Mouse (Mus musculus): ENCODE data around the gene Col9a1. TPM values are rescaled to one million over a fixed set of nuclear protein-coding genes. Genes with fewer than 3 reads are reported as not detected.

Col9a1 gene
- polyA plus RNA-seq (2015; fragmentation: Nextera tagmentation; extraction: Ambion mirVana): 7.0 and 11.5 TPM in 2 replicates

- Histone ChIP-seq H3K9ac (replicated peaks) (no peak within 1 kb of the TSS), H3K9me3 (replicated peaks) (no peaks in the 10 kb centered on the region), H3K27me3 (replicated peaks) (no peaks in the 10 kb centered on the region), H3K4me3 (replicated peaks) (no peak within 1 kb of the TSS), H3K4me1 (peaks cover 9% of the 10 kb centered on the region), H3K4me2 (no peak within 1 kb of the TSS), H3K27ac (replicated peaks) (no peak within 1 kb of the TSS), H3K36me3 (no peaks in the 10 kb centered on the region)
- WGBS: 79% methylated on average over 6 of the region's 6 CpGs
- no peak for ATAC-seq (ENCODE audit: low FRiP score)
These were observed at the start of gene Col9a1 for GRCm38 (mm10) chr1:24177224-24177851. Gene Col9a1 (plus strand): TSS chr1:24177610.

DNA sequence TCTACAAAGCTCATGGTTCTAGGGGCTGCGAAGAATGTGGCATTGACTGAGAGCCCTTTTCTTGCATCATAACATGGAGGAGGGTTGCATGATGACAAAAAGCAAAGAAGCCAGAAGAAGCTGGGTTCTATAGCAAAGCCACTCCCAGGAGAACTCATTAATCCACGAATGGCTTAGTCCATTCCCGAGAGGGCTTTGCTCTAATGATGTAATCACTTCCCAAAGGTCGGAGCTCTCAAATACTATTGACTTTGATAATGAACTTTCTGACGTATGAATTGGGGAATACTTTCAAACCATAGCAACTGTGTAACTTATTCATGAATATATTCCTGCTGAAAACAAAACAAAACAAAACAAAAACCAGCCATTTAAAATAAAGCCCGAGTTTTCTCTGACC, 49.5 kb upstream of the Col9a1 start:
- no peak overlapping the region for H3K4me2 ChIP-seq
- no peaks in the 10 kb centered on the region for H3K9me3 ChIP-seq (replicated peaks)
- H3K27ac ChIP-seq (replicated peaks): no peak overlapping the region
- 63% methylated on average over 6 of the region's 6 CpGs for WGBS
- no peak overlapping the region for H3K4me3 ChIP-seq (replicated peaks)
- no peaks in the 10 kb centered on the region for H3K4me1 ChIP-seq
- no peak for ATAC-seq (ENCODE audit: low FRiP score)
- no peak overlapping the region for H3K9ac ChIP-seq (replicated peaks)
- no peaks in the 10 kb centered on the region for H3K36me3 ChIP-seq
- H3K27me3 ChIP-seq (replicated peaks): no peaks in the 10 kb centered on the region

DNA sequence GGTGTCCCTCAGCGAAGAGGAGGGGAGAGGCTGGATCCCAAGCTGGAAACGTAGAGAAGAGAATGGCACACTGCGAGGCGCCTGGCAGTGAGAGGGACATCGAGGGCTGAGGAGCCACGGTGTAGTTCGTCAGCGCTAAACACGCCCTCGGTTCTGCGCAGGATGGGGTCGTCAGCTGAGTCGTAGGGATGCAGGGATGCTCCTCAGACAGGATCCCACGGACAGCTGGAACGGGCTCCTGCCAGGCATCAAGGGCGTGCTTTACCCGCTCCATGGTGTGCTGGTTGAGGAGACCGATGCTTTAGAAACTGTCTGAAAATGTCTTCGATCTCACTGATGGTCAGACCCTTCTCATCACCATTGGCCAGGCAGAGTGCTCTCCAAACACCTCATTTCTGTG, 43.6 kb upstream of the Col9a1 start:
- Histone ChIP-seq H3K9me3 (replicated peaks) (no peaks in the 10 kb centered on the region), H3K27ac (replicated peaks) (no peak overlapping the region), H3K4me2 (peak overlapping the region; percentile 46), H3K9ac (replicated peaks) (no peak overlapping the region), H3K4me3 (replicated peaks) (peak overlapping the region; percentile 15; the same call in 1 of the 2 replicates), H3K27me3 (replicated peaks) (no peaks in the 10 kb centered on the region), H3K4me1 (0 out of 2 replicates have a peak, but pooled peaks cover 4% of the 10 kb centered on the region), H3K36me3 (no peaks in the 10 kb centered on the region)
- 38% methylated on average over 19 of the region's 19 CpGs for WGBS
- no peak for ATAC-seq (ENCODE audit: low FRiP score)

GRCm38 (mm10) chr1:24134792-24135191, 42.6 kb upstream of the Col9a1 start:
- 0 out of 2 replicates have a peak, but pooled peaks cover 4% of the 10 kb centered on the region for H3K4me1 ChIP-seq
- no peak overlapping the region for H3K4me2 ChIP-seq
- WGBS: 0% methylated on average over 1 of the region's 1 CpGs
- H3K36me3 ChIP-seq: no peaks in the 10 kb centered on the region
- ATAC-seq (ENCODE audit: low FRiP score): peak; percentile 73
- no peaks in the 10 kb centered on the region for H3K27me3 ChIP-seq (replicated peaks)
- H3K27ac ChIP-seq (replicated peaks): no peak overlapping the region
- no peak overlapping the region for H3K4me3 ChIP-seq (replicated peaks)
- H3K9ac ChIP-seq (replicated peaks): no peak overlapping the region
- H3K9me3 ChIP-seq (replicated peaks): no peaks in the 10 kb centered on the region

DNA sequence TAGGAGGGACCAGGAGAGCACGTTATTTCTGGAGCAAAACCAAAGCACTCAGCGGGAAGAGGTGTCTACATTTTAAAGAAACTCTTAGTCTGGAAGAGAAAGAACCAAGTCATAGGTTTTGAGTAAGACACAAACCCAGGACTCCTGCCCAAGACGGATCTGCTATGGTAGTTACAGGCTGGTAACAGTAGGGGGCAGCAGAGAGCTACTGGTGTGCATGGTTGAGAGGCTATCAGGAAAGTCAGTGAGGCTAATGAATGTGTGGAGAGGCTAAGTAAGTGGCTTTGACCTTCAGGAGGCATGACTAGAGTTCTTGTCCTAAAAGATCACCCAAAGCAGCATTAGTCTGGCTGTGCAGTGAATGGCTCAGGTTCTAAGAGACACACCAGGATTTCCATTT, 40.3 kb upstream of the Col9a1 start:
- Histone ChIP-seq H3K36me3 (no peaks in the 10 kb centered on the region), H3K27ac (replicated peaks) (no peak overlapping the region), H3K9me3 (replicated peaks) (no peaks in the 10 kb centered on the region), H3K27me3 (replicated peaks) (no peaks in the 10 kb centered on the region), H3K4me1 (0 out of 2 replicates have a peak, but pooled peaks cover 4% of the 10 kb centered on the region), H3K4me3 (replicated peaks) (no peak overlapping the region), H3K4me2 (no peak overlapping the region), H3K9ac (replicated peaks) (no peak overlapping the region)
- ATAC-seq (ENCODE audit: low FRiP score): no peak
- 12% methylated on average over 3 of the region's 3 CpGs for WGBS

GRCm38 (mm10) chr1:24140555-24140954, 36.9 kb upstream of the Col9a1 start:
- WGBS: 61% methylated on average over 6 of the region's 6 CpGs
- Histone ChIP-seq H3K27ac (replicated peaks) (no peak overlapping the region), H3K9ac (replicated peaks) (no peak overlapping the region), H3K9me3 (replicated peaks) (no peaks in the 10 kb centered on the region), H3K4me1 (no peaks in the 10 kb centered on the region), H3K27me3 (replicated peaks) (no peaks in the 10 kb centered on the region), H3K36me3 (no peaks in the 10 kb centered on the region), H3K4me3 (replicated peaks) (no peak overlapping the region), H3K4me2 (no peak overlapping the region)
- ATAC-seq (ENCODE audit: low FRiP score): no peak

DNA sequence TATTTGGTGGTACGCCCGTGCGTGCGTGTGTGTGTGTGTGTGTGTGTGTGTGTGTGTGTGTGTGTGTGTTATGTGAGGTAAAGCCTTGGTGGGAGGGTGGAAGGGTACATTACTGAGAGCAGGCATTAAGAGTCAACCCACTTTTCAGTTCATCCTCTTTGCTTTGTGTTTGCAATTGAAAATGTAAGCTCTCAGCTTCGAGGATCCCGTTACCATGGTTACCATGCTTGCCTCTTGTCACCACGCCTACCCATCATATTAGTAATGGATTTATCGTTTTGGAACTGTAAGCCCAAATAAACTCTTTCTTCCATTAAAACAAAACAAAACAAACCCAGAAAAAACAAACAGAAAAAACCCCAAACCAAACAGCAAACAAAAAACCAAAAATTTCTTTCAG, 33.9 kb upstream of the Col9a1 start:
- no peaks in the 10 kb centered on the region for H3K9me3 ChIP-seq (replicated peaks)
- WGBS: 81% methylated on average over 8 of the region's 8 CpGs
- H3K27me3 ChIP-seq (replicated peaks): no peaks in the 10 kb centered on the region
- H3K4me1 ChIP-seq: no peaks in the 10 kb centered on the region
- H3K9ac ChIP-seq (replicated peaks): no peak overlapping the region
- no peak overlapping the region for H3K27ac ChIP-seq (replicated peaks)
- no peak overlapping the region for H3K4me3 ChIP-seq (replicated peaks)
- H3K36me3 ChIP-seq: no peaks in the 10 kb centered on the region
- no peak for ATAC-seq (ENCODE audit: low FRiP score)
- H3K4me2 ChIP-seq: no peak overlapping the region

DNA sequence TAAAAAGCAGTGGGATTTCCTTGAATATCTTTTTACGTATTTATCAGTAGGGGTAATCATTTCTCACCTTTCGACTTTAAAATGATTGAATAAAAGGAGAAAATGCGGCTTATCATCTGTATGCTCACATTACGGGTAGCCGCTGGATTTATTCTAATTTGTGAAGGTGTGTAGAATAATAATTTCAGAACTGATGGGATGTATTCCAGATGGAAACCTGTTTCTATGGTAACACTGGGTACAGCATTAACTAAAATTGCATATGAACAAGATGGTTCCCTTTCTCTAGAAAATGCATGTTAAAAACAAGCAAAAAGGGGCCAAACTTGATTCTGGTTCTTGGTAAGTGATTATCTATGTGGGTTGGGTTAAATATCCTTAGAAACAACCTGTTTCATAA, 19.7 kb upstream of the Col9a1 start:
- no peak for ATAC-seq (ENCODE audit: low FRiP score)
- H3K9me3 ChIP-seq (replicated peaks): no peaks in the 10 kb centered on the region
- no peak overlapping the region for H3K27ac ChIP-seq (replicated peaks)
- H3K9ac ChIP-seq (replicated peaks): no peak overlapping the region
- H3K36me3 ChIP-seq: no peaks in the 10 kb centered on the region
- no peaks in the 10 kb centered on the region for H3K27me3 ChIP-seq (replicated peaks)
- H3K4me3 ChIP-seq (replicated peaks): no peak overlapping the region
- no peak overlapping the region for H3K4me2 ChIP-seq
- no peaks in the 10 kb centered on the region for H3K4me1 ChIP-seq
- 83% methylated on average over 5 of the region's 5 CpGs for WGBS

- Histone ChIP-seq H3K4me3 (replicated peaks) (no peak overlapping the region), H3K4me1 (peaks cover 9% of the 10 kb centered on the region), H3K4me2 (no peak overlapping the region), H3K27me3 (replicated peaks) (no peaks in the 10 kb centered on the region), H3K9me3 (replicated peaks) (no peaks in the 10 kb centered on the region), H3K36me3 (no peaks in the 10 kb centered on the region), H3K27ac (replicated peaks) (no peak overlapping the region), H3K9ac (replicated peaks) (no peak overlapping the region)
- no peak for ATAC-seq (ENCODE audit: low FRiP score)
- 55% methylated on average over 6 of the region's 6 CpGs for WGBS
These were observed 8.0 kb upstream of the Col9a1 start for GRCm38 (mm10) chr1:24169410-24169809.

GRCm38 (mm10) chr1:24171205-24171866, 6.1 kb upstream of the Col9a1 start:
- Histone ChIP-seq H3K27ac (replicated peaks) (no peak overlapping the region), H3K4me2 (no peak overlapping the region), H3K27me3 (replicated peaks) (no peaks in the 10 kb centered on the region), H3K36me3 (no peaks in the 10 kb centered on the region), H3K4me3 (replicated peaks) (no peak overlapping the region), H3K9me3 (replicated peaks) (no peaks in the 10 kb centered on the region), H3K4me1 (peaks cover 9% of the 10 kb centered on the region), H3K9ac (replicated peaks) (no peak overlapping the region)
- 5% methylated on average over 4 of the region's 4 CpGs for WGBS
- ATAC-seq (ENCODE audit: low FRiP score): 0 out of 2 replicates have a peak, but pooled peaks have one; percentile 65

DNA sequence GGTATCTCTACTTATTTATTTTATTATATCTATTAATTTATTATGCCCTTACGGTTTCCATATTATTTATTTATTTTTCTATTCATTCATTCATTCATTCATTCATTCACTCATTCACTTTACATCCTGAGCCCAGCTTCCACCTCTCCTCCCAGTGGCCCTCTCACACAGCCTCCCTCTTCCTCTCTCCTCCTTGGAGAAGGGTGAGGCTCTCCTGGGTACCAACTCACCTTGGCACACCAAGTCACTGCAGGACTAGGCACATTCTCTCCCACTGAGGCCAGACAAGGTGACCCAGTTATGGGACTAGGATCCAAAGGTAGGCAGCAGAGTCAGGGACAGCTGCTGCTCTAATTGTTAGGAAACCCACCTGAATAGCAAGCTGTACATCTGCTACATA, 5.5 kb upstream of the Col9a1 start:
- Histone ChIP-seq H3K4me2 (no peak overlapping the region), H3K4me3 (replicated peaks) (no peak overlapping the region), H3K36me3 (no peaks in the 10 kb centered on the region), H3K27ac (replicated peaks) (no peak overlapping the region), H3K9me3 (replicated peaks) (no peaks in the 10 kb centered on the region), H3K9ac (replicated peaks) (no peak overlapping the region), H3K4me1 (peaks cover 9% of the 10 kb centered on the region), H3K27me3 (replicated peaks) (no peaks in the 10 kb centered on the region)
- peak; percentile 63 for ATAC-seq (ENCODE audit: low FRiP score)
- 69% methylated on average over 1 of the region's 1 CpGs for WGBS

- H3K9me3 ChIP-seq (replicated peaks): no peaks in the 10 kb centered on the region
These were observed 4.8 kb upstream of the Col9a1 start for GRCm38 (mm10) chr1:24172656-24173055.

More at GRCm38 (mm10) chr1:24172656-24173055, 4.8 kb upstream of the Col9a1 start:
- no peak for ATAC-seq (ENCODE audit: low FRiP score)
- Histone ChIP-seq H3K4me1 (peaks cover 9% of the 10 kb centered on the region), H3K27ac (replicated peaks) (no peak overlapping the region; the same call in 1 of the 2 replicates), H3K27me3 (replicated peaks) (no peaks in the 10 kb centered on the region), H3K9ac (replicated peaks) (no peak overlapping the region), H3K4me3 (replicated peaks) (no peak overlapping the region), H3K4me2 (no peak overlapping the region), H3K36me3 (no peaks in the 10 kb centered on the region)
- WGBS: 27% methylated on average over 3 of the region's 3 CpGs

Data from neural tube, embryonic 15.5 days (tissue).